Mouse (Mus musculus): ENCODE data around the gene Snx12.

Snx12 gene

GRCm38 (mm10) chrX:101221834-101222795 is at the start of gene Snx12:
Gene Snx12 (minus strand): TSS chrX:101222563.
- peak; percentile 95 for DNase-seq (ENCODE audit: low read depth, low spot score)

DNA sequence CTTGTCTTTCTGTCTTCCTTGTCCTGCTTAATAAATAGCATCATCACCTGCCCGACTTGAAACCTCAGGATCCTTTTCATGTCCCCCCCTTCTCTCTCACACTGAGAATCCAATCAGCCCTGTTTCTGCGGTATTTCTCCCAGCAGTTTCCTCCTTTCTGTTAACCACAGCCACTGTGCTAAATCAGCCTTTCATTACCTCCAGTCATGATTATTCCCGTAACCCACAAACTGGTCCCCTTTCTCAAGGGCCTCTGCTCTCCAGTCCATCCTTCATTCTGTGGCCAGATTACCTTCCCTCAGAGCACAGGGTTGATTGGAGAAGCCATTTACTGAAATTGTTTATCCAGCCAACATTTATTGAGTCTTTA is 46.4 kb upstream of the Snx12 start, which contains the start of gene Gm20489:
Gm20489 (minus strand) TSS at position 269 of the 370 bp plus-strand sequence.
- DNase-seq (ENCODE audit: low read depth, low spot score) = no peak

GRCm38 (mm10) chrX:101268025-101268754 is 45.8 kb upstream of the Snx12 start, which contains the start of gene Il2rg:
Gene Il2rg (minus strand): TSS chrX:101268255.
- DNase-seq (ENCODE audit: low read depth, low spot score) = no peak

GRCm38 (mm10) chrX:101266631-101267030 is 44.3 kb upstream of the Snx12 start:
- DNase-seq (ENCODE audit: low read depth, low spot score) = no peak

- DNase-seq (ENCODE audit: low read depth, low spot score) = no peak
These were observed 41.5 kb upstream of the Snx12 start, which contains the start of gene Gm614 for GRCm38 (mm10) chrX:101263892-101264291. Gene Gm614 (minus strand): TSS chrX:101263992.

GRCm38 (mm10) chrX:101260441-101261325 is 38.3 kb upstream of the Snx12 start:
- DNase-seq (ENCODE audit: low read depth, low spot score) = no peak

DNA sequence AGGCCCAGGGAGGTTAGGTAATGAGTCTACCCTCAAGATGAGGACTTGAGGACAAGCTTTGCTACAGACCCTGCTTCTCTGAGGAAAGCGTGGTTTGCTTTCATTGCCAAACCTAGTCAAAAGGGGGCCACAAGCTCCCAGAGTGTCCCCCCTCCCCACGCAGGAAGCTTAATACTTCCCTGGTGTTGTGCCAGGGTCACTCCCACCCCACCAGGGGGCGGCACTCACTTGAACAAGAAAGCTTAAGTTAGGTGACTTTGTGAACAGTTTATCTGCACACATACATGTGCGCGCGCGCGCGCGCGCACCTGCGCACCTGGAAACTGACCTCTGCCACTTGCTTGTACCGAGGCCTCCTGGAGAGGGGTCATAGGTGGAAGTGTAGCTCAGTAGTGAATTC is 34.2 kb upstream of the Snx12 start:
- DNase-seq (ENCODE audit: low read depth, low spot score) = no peak

DNA sequence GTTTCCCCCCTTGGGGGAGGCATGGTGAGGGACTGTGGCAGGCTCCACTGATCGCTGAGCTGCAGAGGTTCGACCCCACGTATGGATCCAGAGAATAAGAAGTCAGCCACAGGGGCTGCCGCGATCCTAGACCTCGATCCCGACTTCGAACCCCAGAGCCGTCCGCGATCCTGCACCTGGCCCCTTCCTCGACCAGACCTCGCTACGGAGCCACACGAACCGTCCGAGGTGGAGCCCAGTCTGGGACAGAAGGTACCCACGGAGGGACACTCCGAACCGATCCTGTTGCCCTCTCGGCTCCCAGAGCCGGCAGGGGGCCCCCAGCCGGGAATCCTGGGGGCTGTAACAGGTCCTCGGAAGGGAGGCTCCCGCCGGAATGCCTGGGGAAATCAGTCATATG is 32.4 kb upstream of the Snx12 start:
- DNase-seq (ENCODE audit: low read depth, low spot score) = no peak

DNA sequence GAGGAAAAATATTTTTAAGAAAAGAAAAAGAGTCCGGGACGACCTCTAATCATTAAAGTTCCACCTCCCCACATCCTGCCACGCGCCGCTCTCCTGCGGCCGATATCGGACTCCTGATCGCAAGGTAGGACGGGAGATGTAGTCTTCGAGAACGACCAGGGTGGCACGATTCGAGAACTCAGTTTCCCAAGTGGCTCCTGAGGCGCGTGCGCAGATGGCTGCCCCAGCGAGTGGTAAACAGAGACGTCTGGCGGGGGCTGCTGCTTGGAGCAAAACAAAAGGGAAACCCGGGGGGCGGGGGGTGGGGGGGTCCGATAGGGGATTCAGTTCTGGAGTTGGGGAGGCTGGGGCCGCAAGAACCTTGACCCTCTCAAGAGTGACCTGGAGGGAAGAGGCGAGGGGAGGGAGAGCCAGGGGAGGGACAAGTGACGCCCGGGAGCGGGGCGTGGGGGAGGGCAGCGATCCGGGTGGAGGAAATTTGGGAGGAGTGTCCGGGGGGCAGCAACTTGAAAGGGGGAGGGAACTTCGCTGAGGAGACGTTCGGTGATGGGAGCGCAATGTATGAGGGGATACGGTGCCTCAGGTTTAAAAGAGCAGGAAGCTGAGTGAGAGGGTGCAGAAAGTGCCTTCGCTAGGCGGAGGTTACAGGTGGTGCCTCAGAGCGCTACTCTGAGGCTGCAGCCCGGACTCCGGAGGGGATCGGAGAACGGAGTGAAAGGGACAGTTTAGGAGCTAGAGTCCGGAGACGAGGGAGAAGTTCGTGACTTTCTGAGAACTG is 31.8 kb upstream of the Snx12 start, which contains the start of gene Foxo4:
Foxo4 (plus strand) TSS at position 577 of the 778 bp plus-strand sequence.
- DNase-seq (ENCODE audit: low read depth, low spot score) = peak; percentile 91

DNA sequence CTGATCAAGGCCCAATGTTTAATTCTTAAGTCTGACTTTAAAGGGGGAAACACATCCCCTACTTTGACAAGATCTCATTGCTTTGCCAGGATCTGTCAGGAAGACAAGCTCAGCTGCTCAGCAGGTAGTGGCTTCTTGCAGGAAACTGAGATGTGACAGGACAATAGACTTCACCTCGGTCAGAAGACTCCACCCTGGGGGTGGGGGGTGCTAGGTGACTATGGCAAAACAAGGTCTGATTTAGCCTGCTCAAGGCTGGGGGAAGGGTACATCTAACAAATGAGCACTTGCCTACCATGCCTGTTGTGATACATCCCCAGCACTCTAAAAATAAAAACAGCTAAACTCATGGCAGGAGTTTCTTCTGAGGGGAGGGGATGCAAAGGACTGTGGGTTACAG is 22.6 kb upstream of the Snx12 start:
- DNase-seq (ENCODE audit: low read depth, low spot score) = no peak

GRCm38 (mm10) chrX:101222796-101223162 is 416 bp upstream of the Snx12 start:
- DNase-seq (ENCODE audit: low read depth, low spot score) = no peak

DNA sequence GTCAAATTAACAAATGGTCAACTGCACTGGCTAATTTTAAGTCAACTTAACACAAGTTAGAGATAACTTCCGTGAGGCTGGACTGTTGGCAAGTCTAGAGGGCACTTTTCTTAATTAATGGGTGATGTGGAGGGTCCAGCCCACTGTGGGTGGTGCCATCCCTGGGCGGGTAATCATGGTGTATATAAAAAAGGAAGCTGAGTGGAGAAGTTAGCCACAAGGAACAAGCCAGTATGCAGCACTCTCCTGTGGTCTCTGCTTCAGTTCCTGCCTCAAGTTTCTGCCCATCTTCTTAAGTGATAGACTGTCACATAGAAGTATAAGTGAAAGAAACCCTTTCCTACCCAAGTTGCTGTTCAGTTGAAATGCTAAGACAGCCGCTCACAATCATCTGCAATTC is 33.1 kb downstream of the Snx12 start:
- DNase-seq (ENCODE audit: low read depth, low spot score) = no peak

- DNase-seq (ENCODE audit: low read depth, low spot score) = no peak
These were observed 34.7 kb downstream of the Snx12 start for GRCm38 (mm10) chrX:101187647-101188046.

GRCm38 (mm10) chrX:101173388-101173787 is 49.0 kb downstream of the Snx12 start:
- DNase-seq (ENCODE audit: low read depth, low spot score) = peak; percentile 44

- DNase-seq (ENCODE audit: low read depth, low spot score) = no peak
These were observed 53.9 kb downstream of the Snx12 start for GRCm38 (mm10) chrX:101168425-101168824.

GRCm38 (mm10) chrX:101163739-101164138 is 58.6 kb downstream of the Snx12 start:
- no peak for DNase-seq (ENCODE audit: low read depth, low spot score)

DNA sequence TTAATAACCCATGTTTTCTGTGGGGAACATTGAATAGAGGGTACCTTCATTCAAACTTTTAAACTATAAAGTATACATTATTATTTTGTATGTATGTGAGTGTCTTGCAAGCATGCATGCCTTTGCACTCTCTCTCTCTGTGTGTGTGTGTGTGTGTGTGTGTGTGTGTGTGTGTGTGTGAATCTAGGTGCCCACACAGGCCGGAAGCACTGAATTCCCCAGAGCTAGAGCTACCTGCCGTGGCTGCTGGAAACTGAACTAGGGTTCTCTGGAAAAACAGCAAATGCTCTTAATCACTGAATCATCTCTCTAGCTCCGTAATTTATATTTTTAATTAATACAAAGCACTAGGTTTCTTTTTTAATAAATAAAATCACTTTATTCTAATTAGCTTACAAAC is 59.1 kb downstream of the Snx12 start:
- no peak for DNase-seq (ENCODE audit: low read depth, low spot score)

- DNase-seq (ENCODE audit: low read depth, low spot score) = no peak
These were observed 59.8 kb downstream of the Snx12 start for GRCm38 (mm10) chrX:101162532-101162931.

- peak; percentile 66 for DNase-seq (ENCODE audit: low read depth, low spot score)
These were observed 64.9 kb downstream of the Snx12 start for GRCm38 (mm10) chrX:101157488-101157887.

DNA sequence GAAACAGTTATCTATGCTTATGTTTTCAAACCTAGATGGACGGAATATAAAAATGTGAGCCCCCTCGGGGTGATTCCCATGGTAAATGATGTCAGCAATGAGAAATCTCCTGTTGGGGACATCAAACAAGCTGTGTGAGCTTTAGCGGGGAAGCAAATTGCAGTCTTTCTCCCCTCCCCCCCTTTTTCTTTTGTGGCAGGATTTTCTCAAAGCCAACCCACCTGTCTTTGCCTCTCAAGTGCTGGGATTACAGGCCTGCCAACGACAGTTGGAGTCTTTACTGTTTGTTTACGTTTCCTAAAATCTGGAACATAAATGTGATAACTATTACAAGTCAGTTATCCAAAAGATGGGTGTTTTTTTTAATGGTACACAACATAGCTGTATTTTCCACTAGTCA is 66.0 kb downstream of the Snx12 start:
- no peak for DNase-seq (ENCODE audit: low read depth, low spot score)

DNA sequence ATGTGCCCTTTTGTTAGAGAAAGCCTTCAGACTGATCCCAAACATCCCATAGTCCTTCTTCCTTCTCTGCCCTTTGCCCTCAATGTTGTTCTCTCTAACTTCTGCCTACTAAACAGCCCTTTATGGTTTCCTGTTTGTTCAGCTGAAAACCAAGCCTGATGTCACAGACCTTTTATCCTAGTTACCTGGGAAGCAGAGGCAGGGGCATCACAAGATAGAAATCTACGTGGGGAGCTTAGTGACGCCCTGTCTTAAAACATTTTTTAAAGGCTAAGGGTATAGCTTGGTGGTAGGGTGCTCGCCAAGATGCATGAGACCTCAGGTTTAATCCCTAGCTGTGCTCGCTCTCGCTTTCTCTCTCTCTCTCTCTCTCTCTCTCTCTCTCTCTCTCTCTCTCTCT is 74.9 kb downstream of the Snx12 start:
- no peak for DNase-seq (ENCODE audit: low read depth, low spot score)

All from 3T3-L1 (cell line).